Mouse (Mus musculus) midbrain, embryonic 12.5 days (tissue): ENCODE data around the gene Hivep2. TPM values are rescaled to one million over a fixed set of nuclear protein-coding genes. Genes with fewer than 3 reads are reported as not detected.

Source experiments
- ATAC-seq: fragments of 200-750 bp; cut with Nextera tagmentation; 2 replicates; pipeline ENCODE4 v1.8.0; 2017; ENCODE audit warnings: low read depth, moderate TSS enrichment, moderate library complexity; ENCODE audit not compliant: low FRiP score
- H3K27ac ChIP-seq: fragments of 300-500 bp; sonication (generic); replicated peaks from 2 replicates; pipeline ENCODE4 v1.5.1; 2016; ENCODE audit warnings: mild to moderate bottlenecking
- H3K27me3 ChIP-seq: fragments of 300-500 bp; sonication (generic); 2 replicates; pipeline ENCODE4 v1.6.1; 2016; ENCODE audit warnings: mild to moderate bottlenecking
- H3K36me3 ChIP-seq: fragments of 300-500 bp; sonication (generic); 2 replicates; pipeline ENCODE4 v1.6.1; 2016
- H3K4me1 ChIP-seq: fragments of 300-500 bp; sonication (generic); 2 replicates; pipeline ENCODE4 v1.6.1; 2016
- H3K4me2 ChIP-seq: fragments of 300-500 bp; sonication (generic); replicated peaks from 2 replicates; pipeline ENCODE4 v1.6.1; 2016; ENCODE audit warnings: mild to moderate bottlenecking, moderate library complexity
- H3K4me3 ChIP-seq: fragments of 300-500 bp; sonication (generic); 2 replicates; pipeline ENCODE4 v1.5.1; 2016; ENCODE audit warnings: mild to moderate bottlenecking
- H3K9ac ChIP-seq: fragments of 300-500 bp; sonication (generic); replicated peaks from 2 replicates; pipeline ENCODE4 v1.6.1; 2016; ENCODE audit warnings: mild to moderate bottlenecking, moderate library complexity
- H3K9me3 ChIP-seq: fragments of 300-500 bp; sonication (generic); 2 replicates; pipeline ENCODE4 v1.6.1; 2016; ENCODE audit warnings: mild to moderate bottlenecking
- WGBS: fragments of 180-500 bp; shearing (Covaris S2); methylation state at CpG from one replicate; pipeline ENCODE4 v1.1.7; 2016; 5-methylcytosine and 5-hydroxymethylcytosine counted together
- polyA plus RNA-seq: library from polyadenylated mRNA; unstranded; fragments of >200 nt; fragmentation: Nextera tagmentation; extraction: Ambion mirVana; gene quantifications from 2 replicates; pipeline ENCODE4 v1.2.1, GENCODE M21; 2016

Gene Hivep2
- polyA plus RNA-seq, 1 experiment from 2014 or later, result 6.5 TPM

- no peaks in the 10 kb centered on the region for H3K9me3 ChIP-seq
- 89% methylated on average over 8 of the region's 8 CpGs for WGBS
These were observed 134.2 kb downstream of the Hivep2 start for GRCm38 (mm10) chr10:14100041-14100440.

GRCm38 (mm10) chr10:14100847-14101246, 135.0 kb downstream of the Hivep2 start:
- H3K27ac ChIP-seq, result no peak overlapping the region
- H3K36me3 ChIP-seq, result no peaks in the 10 kb centered on the region
- no peaks in the 10 kb centered on the region for H3K27me3 ChIP-seq
- H3K4me1 ChIP-seq, result no peaks in the 10 kb centered on the region
- H3K4me3 ChIP-seq, result no peak overlapping the region
- no peaks in the 10 kb centered on the region for H3K9me3 ChIP-seq
- ATAC-seq, result no peak
- no peak overlapping the region for H3K9ac ChIP-seq
- no peak overlapping the region for H3K4me2 ChIP-seq
- WGBS, result 89% methylated on average over 3 of the region's 3 CpGs

More at GRCm38 (mm10) chr10:14100041-14100440, 134.2 kb downstream of the Hivep2 start:
- Histone ChIP-seq H3K27me3 (no peaks in the 10 kb centered on the region), H3K4me1 (no peaks in the 10 kb centered on the region), H3K36me3 (no peaks in the 10 kb centered on the region), H3K27ac (no peak overlapping the region), H3K4me3 (no peak overlapping the region), H3K9ac (no peak overlapping the region), H3K4me2 (no peak overlapping the region)
- ATAC-seq, result no peak

- Histone ChIP-seq H3K27me3 (no peaks in the 10 kb centered on the region), H3K4me2 (no peak overlapping the region), H3K9ac (no peak overlapping the region), H3K36me3 (no peaks in the 10 kb centered on the region), H3K4me1 (no peaks in the 10 kb centered on the region), H3K9me3 (no peaks in the 10 kb centered on the region), H3K4me3 (no peak overlapping the region), H3K27ac (no peak overlapping the region)
- WGBS, result 88% methylated on average over 5 of the region's 5 CpGs
- ATAC-seq, result no peak
These were observed 136.1 kb downstream of the Hivep2 start for GRCm38 (mm10) chr10:14101966-14102365.

- H3K27ac ChIP-seq, result no peak overlapping the region
- no peaks in the 10 kb centered on the region for H3K27me3 ChIP-seq
- H3K9ac ChIP-seq, result no peak overlapping the region
- no peak overlapping the region for H3K4me2 ChIP-seq
- no peak for ATAC-seq
- no peaks in the 10 kb centered on the region for H3K36me3 ChIP-seq
- no peaks in the 10 kb centered on the region for H3K4me1 ChIP-seq
- H3K4me3 ChIP-seq, result no peak overlapping the region
- H3K9me3 ChIP-seq, result no peaks in the 10 kb centered on the region
- WGBS, result 80% methylated on average over 7 of the region's 7 CpGs
These were observed 142.3 kb downstream of the Hivep2 start for GRCm38 (mm10) chr10:14107980-14108671.

GRCm38 (mm10) chr10:14115846-14116245, 150.0 kb downstream of the Hivep2 start:
- 90% methylated on average over 4 of the region's 4 CpGs for WGBS
- H3K4me3 ChIP-seq, result no peak overlapping the region

GRCm38 (mm10) chr10:14116978-14117377, 151.1 kb downstream of the Hivep2 start:
- no peak overlapping the region for H3K4me3 ChIP-seq
- no peaks in the 10 kb centered on the region for H3K27me3 ChIP-seq
- no peak for ATAC-seq
- no peak overlapping the region for H3K27ac ChIP-seq
- H3K9ac ChIP-seq, result no peak overlapping the region
- H3K36me3 ChIP-seq, result no peaks in the 10 kb centered on the region
- no peaks in the 10 kb centered on the region for H3K9me3 ChIP-seq
- no peaks in the 10 kb centered on the region for H3K4me1 ChIP-seq
- 95% methylated on average over 5 of the region's 5 CpGs for WGBS
- H3K4me2 ChIP-seq, result no peak overlapping the region

More at GRCm38 (mm10) chr10:14115846-14116245, 150.0 kb downstream of the Hivep2 start:
- no peak overlapping the region for H3K4me2 ChIP-seq
- no peaks in the 10 kb centered on the region for H3K36me3 ChIP-seq
- H3K27ac ChIP-seq, result no peak overlapping the region
- no peak for ATAC-seq
- H3K27me3 ChIP-seq, result no peaks in the 10 kb centered on the region
- no peaks in the 10 kb centered on the region for H3K4me1 ChIP-seq
- H3K9ac ChIP-seq, result no peak overlapping the region
- H3K9me3 ChIP-seq, result no peaks in the 10 kb centered on the region

- ATAC-seq, result no peak
These were observed 153.3 kb downstream of the Hivep2 start for GRCm38 (mm10) chr10:14119201-14119600.

GRCm38 (mm10) chr10:14120512-14120911, 154.6 kb downstream of the Hivep2 start:
- Histone ChIP-seq H3K36me3 (no peaks in the 10 kb centered on the region), H3K4me2 (no peak overlapping the region), H3K27me3 (no peaks in the 10 kb centered on the region), H3K9me3 (no peaks in the 10 kb centered on the region), H3K27ac (no peak overlapping the region), H3K4me1 (no peaks in the 10 kb centered on the region), H3K4me3 (no peak overlapping the region), H3K9ac (no peak overlapping the region)
- 92% methylated on average over 3 of the region's 3 CpGs for WGBS
- no peak for ATAC-seq

More at GRCm38 (mm10) chr10:14119201-14119600, 153.3 kb downstream of the Hivep2 start:
- Histone ChIP-seq H3K4me2 (no peak overlapping the region), H3K9me3 (no peaks in the 10 kb centered on the region), H3K4me1 (no peaks in the 10 kb centered on the region), H3K27ac (no peak overlapping the region), H3K27me3 (no peaks in the 10 kb centered on the region), H3K4me3 (no peak overlapping the region), H3K36me3 (no peaks in the 10 kb centered on the region), H3K9ac (no peak overlapping the region)
- 94% methylated on average over 5 of the region's 5 CpGs for WGBS

GRCm38 (mm10) chr10:14127826-14128225, 162.0 kb downstream of the Hivep2 start:
- H3K27ac ChIP-seq, result no peak overlapping the region

GRCm38 (mm10) chr10:14130270-14130669, 164.4 kb downstream of the Hivep2 start:
- ATAC-seq, result no peak
- Histone ChIP-seq H3K27ac (no peak overlapping the region), H3K9me3 (no peaks in the 10 kb centered on the region), H3K9ac (no peak overlapping the region), H3K4me2 (no peak overlapping the region), H3K36me3 (peaks cover 30% of the 10 kb centered on the region; the same call in 1 of the 2 replicates), H3K4me1 (no peaks in the 10 kb centered on the region), H3K4me3 (no peak overlapping the region), H3K27me3 (no peaks in the 10 kb centered on the region)
- 72% methylated on average over 8 of the region's 8 CpGs for WGBS

More at GRCm38 (mm10) chr10:14127826-14128225, 162.0 kb downstream of the Hivep2 start:
- Histone ChIP-seq H3K4me3 (no peak overlapping the region), H3K4me2 (no peak overlapping the region), H3K27me3 (no peaks in the 10 kb centered on the region), H3K36me3 (peaks cover 30% of the 10 kb centered on the region; the same call in 1 of the 2 replicates), H3K9me3 (no peaks in the 10 kb centered on the region), H3K4me1 (no peaks in the 10 kb centered on the region), H3K9ac (no peak overlapping the region)
- WGBS, result 97% methylated on average over 12 of the region's 12 CpGs
- ATAC-seq, result no peak

- Histone ChIP-seq H3K4me2 (no peak overlapping the region), H3K27me3 (no peaks in the 10 kb centered on the region), H3K4me1 (no peaks in the 10 kb centered on the region), H3K36me3 (peaks cover 30% of the 10 kb centered on the region; the same call in 1 of the 2 replicates), H3K27ac (no peak overlapping the region), H3K4me3 (no peak overlapping the region), H3K9me3 (no peaks in the 10 kb centered on the region), H3K9ac (no peak overlapping the region)
- no peak for ATAC-seq
- WGBS, result 97% methylated on average over 13 of the region's 13 CpGs
These were observed 165.4 kb downstream of the Hivep2 start for GRCm38 (mm10) chr10:14131307-14131706.

GRCm38 (mm10) chr10:14132061-14132460, 166.2 kb downstream of the Hivep2 start:
- WGBS, result 93% methylated on average over 17 of the region's 17 CpGs
- ATAC-seq, result no peak
- Histone ChIP-seq H3K9me3 (no peaks in the 10 kb centered on the region), H3K4me1 (no peaks in the 10 kb centered on the region), H3K36me3 (peaks cover 30% of the 10 kb centered on the region; the same call in 1 of the 2 replicates), H3K4me2 (no peak overlapping the region), H3K27me3 (no peaks in the 10 kb centered on the region), H3K9ac (no peak overlapping the region), H3K4me3 (no peak overlapping the region), H3K27ac (no peak overlapping the region)
